Mouse (Mus musculus): Measurements from ENCODE around the gene Klhl29. TPM values are rescaled to one million over a fixed set of nuclear protein-coding genes. Genes with fewer than 3 reads are reported as not detected.

Klhl29 gene
- total RNA-seq, 4 experiments from 2014 or later, result 17.1 to 26.7 (median 20.1) TPM

GRCm38 (mm10) chr12:5116605-5117004 is 258.9 kb downstream of the Klhl29 start:
- no peak for DNase-seq

- no peak for DNase-seq
Observed at GRCm38 (mm10) chr12:5114631-5115030, 260.9 kb downstream of the Klhl29 start.

DNA sequence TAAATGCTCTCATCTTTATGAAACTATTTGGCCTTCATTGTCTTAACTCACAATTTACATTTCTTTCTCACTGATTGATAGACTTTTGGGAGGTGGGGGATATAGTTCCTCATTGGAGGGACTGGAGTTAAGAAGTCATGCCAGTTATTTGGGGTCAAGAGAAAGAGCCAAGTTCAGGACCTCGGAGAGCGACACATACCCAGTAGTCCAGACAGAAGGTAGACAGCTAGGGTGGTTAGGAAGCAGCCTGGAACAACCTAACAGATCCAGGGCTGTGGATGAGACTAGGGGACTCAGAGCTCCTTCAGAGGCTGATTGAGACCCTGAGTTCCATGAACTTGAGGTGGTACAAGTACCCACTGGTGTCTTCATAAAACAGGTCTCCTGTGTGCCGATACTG is 264.1 kb downstream of the Klhl29 start:
- DNase-seq, result no peak

DNA sequence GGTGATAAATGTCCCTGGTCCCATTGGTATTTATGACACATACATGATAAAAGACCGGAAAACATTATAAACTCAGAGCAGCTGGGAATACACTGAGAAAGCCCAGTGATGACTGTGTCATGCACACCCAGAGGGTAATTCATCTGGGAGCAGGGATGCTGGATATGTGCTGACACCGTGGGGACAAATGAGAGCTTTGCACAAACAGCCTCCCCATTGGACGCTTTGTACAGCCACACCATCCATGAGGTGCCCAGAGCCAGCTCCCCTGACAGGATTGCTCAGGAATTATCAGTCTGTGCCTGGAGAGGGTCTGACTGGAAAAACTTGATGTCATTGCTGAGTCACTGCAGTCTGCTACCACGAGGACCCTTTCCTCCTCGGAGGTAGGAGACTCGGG is 266.9 kb downstream of the Klhl29 start:
- no peak for DNase-seq

- DNase-seq, result no peak
Observed at GRCm38 (mm10) chr12:5107795-5108194, 267.7 kb downstream of the Klhl29 start.

DNA sequence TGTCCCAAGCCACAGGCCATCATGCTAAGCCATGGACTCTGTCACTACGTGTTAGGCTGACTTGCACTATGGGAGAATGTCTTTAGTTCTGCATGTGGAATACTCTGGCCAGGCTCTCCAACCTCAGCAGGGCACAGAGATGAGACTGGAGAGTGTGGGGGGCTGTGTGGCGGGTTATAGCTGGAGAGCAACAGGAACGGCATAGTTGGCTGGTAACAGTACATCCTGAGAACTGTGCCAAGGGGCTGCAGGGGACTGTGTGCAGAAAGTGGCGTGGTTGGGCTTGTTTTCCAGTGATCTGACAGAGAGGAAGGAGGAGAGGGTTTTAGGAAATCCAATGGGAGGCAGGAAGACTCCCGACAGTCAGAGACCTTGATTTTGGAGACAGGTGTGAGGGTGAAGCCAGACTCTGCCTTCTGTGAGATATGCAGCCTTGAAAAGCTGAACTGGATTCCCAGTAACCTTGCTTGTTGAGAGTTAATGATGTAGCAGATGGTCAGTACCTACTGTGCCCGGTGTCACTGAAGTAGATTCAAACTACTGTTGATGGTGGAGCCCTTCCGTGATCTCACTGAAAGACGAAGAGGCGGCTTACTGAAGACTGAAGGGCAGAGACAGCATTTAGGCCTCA is 270.9 kb downstream of the Klhl29 start:
- no peak for DNase-seq

GRCm38 (mm10) chr12:5101411-5102024 is 274.0 kb downstream of the Klhl29 start:
- peak; percentile 63 for DNase-seq

- peak; percentile 25 for DNase-seq
Observed at GRCm38 (mm10) chr12:5099572-5099971, 275.9 kb downstream of the Klhl29 start.

- no peak for DNase-seq
Observed at GRCm38 (mm10) chr12:5088639-5089038, 286.8 kb downstream of the Klhl29 start.

DNA sequence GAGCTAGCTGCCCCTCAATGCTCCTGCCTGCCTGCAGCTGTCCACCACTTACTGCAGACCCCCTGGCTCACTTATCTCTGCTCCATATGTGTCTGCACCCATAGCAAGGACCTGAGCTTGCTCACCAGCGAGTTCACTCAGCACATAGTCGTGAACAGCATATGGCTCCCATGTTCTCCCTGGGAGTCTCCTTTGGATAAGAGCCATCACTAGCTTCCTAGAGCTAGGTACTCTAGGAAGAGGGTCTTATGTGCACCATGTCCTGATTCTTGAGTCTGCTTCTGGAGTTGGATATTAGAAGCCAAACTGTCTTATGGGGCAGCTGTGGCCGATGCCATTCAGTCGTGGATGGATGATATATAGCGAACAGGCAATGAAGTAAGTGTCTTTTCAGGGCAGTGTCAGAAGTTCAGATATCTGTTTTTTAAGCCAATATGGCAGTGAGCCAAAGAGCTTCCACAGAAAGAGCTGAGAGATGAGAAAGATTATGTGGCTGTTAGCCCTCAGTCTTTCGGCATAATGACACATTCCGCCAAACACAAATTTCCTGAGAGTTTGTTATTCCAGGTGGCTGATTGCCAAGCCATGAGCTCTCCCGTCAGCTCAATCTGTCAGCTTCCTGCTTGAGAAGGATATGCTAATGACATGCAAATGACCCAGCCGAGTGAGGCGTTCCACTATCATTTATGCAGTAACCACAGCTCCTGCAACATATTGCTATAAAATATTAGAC is 287.5 kb downstream of the Klhl29 start:
- no peak for DNase-seq

DNA sequence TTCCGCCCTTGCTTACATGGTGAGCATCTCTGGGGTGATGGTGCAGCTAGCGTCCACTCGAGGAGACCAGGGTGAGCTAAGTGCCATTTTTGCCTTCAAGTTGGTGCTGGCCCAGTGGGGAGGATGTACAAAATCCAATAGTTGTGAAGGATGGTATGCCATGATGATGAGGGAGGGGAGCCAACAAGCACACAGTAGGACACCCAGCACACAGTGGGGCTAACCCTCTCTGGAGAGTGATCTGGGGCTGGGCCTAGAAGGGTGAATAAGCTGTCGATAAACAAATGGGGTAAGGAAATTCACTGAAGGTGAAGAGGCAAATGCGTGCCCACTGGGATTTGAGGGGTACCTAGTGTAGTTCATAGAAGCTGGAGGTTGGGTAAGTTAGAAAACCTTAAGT is 290.8 kb downstream of the Klhl29 start:
- DNase-seq, result no peak

- DNase-seq, result no peak
Observed at GRCm38 (mm10) chr12:5081480-5081879, 294.0 kb downstream of the Klhl29 start.

- DNase-seq, result no peak
Observed at GRCm38 (mm10) chr12:5073191-5073590, 302.3 kb downstream of the Klhl29 start.

DNA sequence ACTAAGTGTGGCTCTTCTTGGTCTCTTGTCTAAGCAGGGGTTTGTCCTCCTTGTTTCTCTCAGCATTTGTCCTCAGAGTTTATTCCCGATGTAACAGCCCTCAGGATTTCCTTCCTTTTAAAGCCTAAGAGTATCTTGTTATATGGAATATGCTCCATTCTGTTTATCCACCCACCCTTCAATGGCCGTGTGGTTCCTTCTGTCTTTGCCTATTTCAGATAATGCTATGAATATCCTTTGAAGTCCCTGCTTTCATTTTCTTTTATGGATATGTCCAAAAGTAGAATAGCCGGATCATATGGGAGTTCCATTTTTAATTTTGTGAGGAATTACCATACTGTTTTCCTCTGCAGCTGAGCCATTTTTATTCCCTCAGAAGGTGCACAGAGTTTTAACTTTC is 305.4 kb downstream of the Klhl29 start:
- DNase-seq, result no peak

GRCm38 (mm10) chr12:5067590-5067989 is 307.9 kb downstream of the Klhl29 start:
- no peak for DNase-seq

- no peak for DNase-seq
Observed at GRCm38 (mm10) chr12:5048104-5048503, 327.4 kb downstream of the Klhl29 start.

GRCm38 (mm10) chr12:5044141-5044540 is 331.3 kb downstream of the Klhl29 start:
- no peak for DNase-seq

DNA sequence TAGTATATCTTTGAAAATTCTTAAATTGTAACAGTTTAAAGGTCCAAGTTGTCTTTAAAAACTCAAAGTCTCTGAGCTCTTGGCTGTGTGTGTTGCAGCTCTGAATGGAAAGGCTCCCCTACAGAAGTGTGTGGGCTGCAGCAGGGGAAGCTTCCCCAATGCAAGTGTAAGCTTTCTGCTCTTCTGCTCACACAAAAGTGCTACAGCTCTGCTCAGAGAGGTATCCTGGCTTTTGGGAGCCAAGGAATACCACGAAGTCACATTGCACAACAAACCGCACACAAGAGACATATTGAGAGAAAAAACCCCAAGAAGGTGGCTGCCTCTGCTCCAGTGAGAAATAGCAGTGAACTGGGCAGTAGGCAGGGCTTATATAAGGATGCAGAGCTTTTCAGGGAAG is 337.5 kb downstream of the Klhl29 start:
- no peak for DNase-seq

GRCm38 (mm10) chr12:5029035-5029434 is 346.4 kb downstream of the Klhl29 start:
- no peak for DNase-seq

Measured in adrenal gland, adult 8-10 months (tissue).